Mouse (Mus musculus) heart, postnatal 0 days (tissue): Measurements from ENCODE around the gene Hmbs.

ENCODE experiments used
- CTCF ChIP-seq: IDR thresholded peaks from 2 replicates; pipeline ENCODE4 v1.5.1; 2016; ENCODE audit warnings: antibody characterized with exemption, control low read depth, low read depth
- EP300 ChIP-seq: IDR thresholded peaks from 2 replicates; pipeline ENCODE4 v1.6.1; 2016; ENCODE audit warnings: antibody characterized with exemption, low read depth

GRCm38 (mm10) chr9:44347621-44348020, 3.6 kb upstream of the Hmbs start:
- TF ChIP-seq CTCF = no peak
- no peak for TF ChIP-seq EP300
